ENCODE assay signal across 7 mouse cellular contexts in the genomic region with DNA sequence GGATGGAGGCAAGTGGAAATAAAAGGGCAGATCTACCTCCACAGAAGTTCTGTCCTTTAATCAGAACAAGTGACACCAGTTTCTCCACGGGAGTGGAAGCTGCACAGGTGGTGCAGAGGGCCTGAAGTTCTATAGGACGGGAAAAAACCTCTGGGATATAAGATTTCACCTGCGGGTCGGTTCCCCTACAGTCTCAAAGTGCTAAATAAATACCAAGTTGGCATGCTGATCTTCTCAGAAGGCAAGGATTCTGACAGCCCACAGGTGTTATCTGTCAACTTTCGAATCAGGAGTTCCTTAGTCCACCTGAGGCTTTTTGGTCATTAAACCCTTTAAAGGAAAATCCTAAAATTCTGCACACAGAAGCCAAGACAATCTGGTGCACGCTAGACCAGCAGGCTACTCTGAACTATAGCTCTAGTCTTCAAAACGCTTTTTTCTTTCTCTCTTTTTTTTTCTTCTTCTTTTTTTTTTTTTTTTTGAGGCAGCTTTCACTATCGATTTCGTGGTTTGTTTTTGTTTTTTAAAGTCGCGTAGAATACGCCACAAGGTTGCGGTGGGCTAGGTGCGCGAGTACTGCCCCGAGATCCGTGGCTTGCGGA. TPM values are rescaled to one million over a fixed set of nuclear protein-coding genes. Genes with fewer than 3 reads are reported as not detected.
DNase-seq lines count a peak whose midpoint lies in the region; ATAC-seq and TF ChIP-seq lines count a peak whose summit lies in the region.

No protein-coding gene starts in this region.

- no peak for TF ChIP-seq EP300 in heart, postnatal 0 days (IDR thresholded peaks at IDR 0.05; ENCODE audit: low read depth)

- no peak for ATAC-seq in heart, postnatal 0 days (ENCODE audit: insufficient read depth, low read depth)
- ATAC-seq in liver, embryonic 12.5 days = no peak
- ATAC-seq in stomach, embryonic 15.5 days (ENCODE audit: insufficient read depth, low FRiP score, low read depth) = no peak

- 1% methylated on average over 18 of the region's 18 CpGs for WGBS in embryonic facial prominence, embryonic 10.5 days
- WGBS in heart, postnatal 0 days = 1% methylated on average over 18 of the region's 18 CpGs
- WGBS in liver, embryonic 12.5 days (ENCODE audit: insufficient replicate concordance) = 2% methylated on average over 18 of the region's 18 CpGs
- WGBS in stomach, embryonic 15.5 days = under 1% methylated on average over 18 of the region's 18 CpGs

- no peaks in the 10 kb centered on the region for H3K9me3 ChIP-seq in embryonic facial prominence, embryonic 10.5 days
- H3K9me3 ChIP-seq in heart, postnatal 0 days (replicated peaks; ENCODE audit: control insufficient read depth, low read length) = no peaks in the 10 kb centered on the region
- no peaks in the 10 kb centered on the region for H3K9me3 ChIP-seq in liver, embryonic 12.5 days (replicated peaks)
- H3K9me3 ChIP-seq in stomach, embryonic 15.5 days = no peaks in the 10 kb centered on the region

- DNase-seq in right cerebral cortex, adult 2 months (ENCODE audit: low spot score in 2 of 2) = peak; percentile 9 to 23
- DNase-seq in right cerebral cortex, adult 18-20 months = no peak
- DNase-seq in embryonic facial prominence, embryonic 10.5 days (ENCODE audit: low spot score) = peak; percentile 13
- DNase-seq in heart, postnatal 0 days (ENCODE audit: low spot score) = peak; percentile 17
- DNase-seq in MN1 (ENCODE audit: low spot score) = no peak

- H3K4me1 ChIP-seq in embryonic facial prominence, embryonic 10.5 days = peaks cover 23% of the 10 kb centered on the region
- peaks cover 29% of the 10 kb centered on the region for H3K4me1 ChIP-seq in heart, postnatal 0 days (ENCODE audit: control insufficient read depth, insufficient read depth)
- H3K4me1 ChIP-seq in liver, embryonic 12.5 days = peaks cover 50% of the 10 kb centered on the region
- H3K4me1 ChIP-seq in stomach, embryonic 15.5 days = peaks cover 9% of the 10 kb centered on the region

- no peaks in the 10 kb centered on the region for H3K36me3 ChIP-seq in embryonic facial prominence, embryonic 10.5 days (replicated peaks)
- no peaks in the 10 kb centered on the region for H3K36me3 ChIP-seq in heart, postnatal 0 days (replicated peaks; ENCODE audit: control insufficient read depth, insufficient read depth, low read length)
- no peaks in the 10 kb centered on the region for H3K36me3 ChIP-seq in liver, embryonic 12.5 days
- no peaks in the 10 kb centered on the region for H3K36me3 ChIP-seq in stomach, embryonic 15.5 days

- H3K27me3 ChIP-seq in embryonic facial prominence, embryonic 10.5 days (replicated peaks; ENCODE audit: low read depth, poor library complexity, severe bottlenecking) = no peaks in the 10 kb centered on the region
- no peaks in the 10 kb centered on the region for H3K27me3 ChIP-seq in heart, postnatal 0 days (ENCODE audit: control insufficient read depth, insufficient read depth, low read length)
- no peaks in the 10 kb centered on the region for H3K27me3 ChIP-seq in liver, embryonic 12.5 days (replicated peaks)
- H3K27me3 ChIP-seq in stomach, embryonic 15.5 days (replicated peaks) = no peaks in the 10 kb centered on the region

- no peak for TF ChIP-seq CTCF in heart, postnatal 0 days (IDR thresholded peaks at IDR 0.05; ENCODE audit: low read depth)

- H3K9ac ChIP-seq in heart, postnatal 0 days (replicated peaks; ENCODE audit: low read depth, low read length) = peak overlapping the region; percentile 63
- H3K9ac ChIP-seq in liver, embryonic 12.5 days = peak overlapping the region; percentile 68
- peak overlapping the region; percentile 41; the same call in 1 of the 2 replicates for H3K9ac ChIP-seq in stomach, embryonic 15.5 days

- H3K27ac ChIP-seq in embryonic facial prominence, embryonic 10.5 days (replicated peaks) = peak overlapping the region; percentile 89
- H3K27ac ChIP-seq in heart, postnatal 0 days (ENCODE audit: low read depth) = peak overlapping the region; percentile 92
- H3K27ac ChIP-seq in liver, embryonic 12.5 days = peak overlapping the region; percentile 91
- peak overlapping the region; percentile 99 for H3K27ac ChIP-seq in stomach, embryonic 15.5 days

- H3K4me2 ChIP-seq in heart, postnatal 0 days (ENCODE audit: low read depth, low read length) = peak overlapping the region; percentile 72
- H3K4me2 ChIP-seq in liver, embryonic 12.5 days = peak overlapping the region; percentile 85
- peak overlapping the region; percentile 59 for H3K4me2 ChIP-seq in stomach, embryonic 15.5 days

- H3K4me3 ChIP-seq in embryonic facial prominence, embryonic 10.5 days = peak overlapping the region; percentile 74
- peak overlapping the region; percentile 75 for H3K4me3 ChIP-seq in heart, postnatal 0 days (ENCODE audit: low read depth, low read length)
- peak overlapping the region; percentile 95 for H3K4me3 ChIP-seq in liver, embryonic 12.5 days
- peak overlapping the region; percentile 84 for H3K4me3 ChIP-seq in stomach, embryonic 15.5 days (replicated peaks)

RNA-seq across cellular contexts. Expression of a gene that starts 0.6 kb away (rescaled TPM):
- polyA plus RNA-seq in embryonic facial prominence, embryonic 10.5 days (2016; fragmentation: Nextera tagmentation; extraction: Ambion mirVana) = 38.7 and 39.6 TPM in 2 replicates
- 18.1 and 22.3 TPM in 2 replicates for total RNA-seq in heart, postnatal 0 days (2014; rRNA removed; ENCODE audit: low replicate concordance)
- 17.0 and 17.5 TPM in 2 replicates for polyA plus RNA-seq in heart, postnatal 0 days (2015; fragmentation: Nextera tagmentation; extraction: Ambion mirVana)
- 27.1 and 27.9 TPM in 2 replicates for polyA plus RNA-seq in liver, embryonic 12.5 days (2016; fragmentation: Nextera tagmentation; extraction: Ambion mirVana)
- 32.0 and 34.6 TPM in 2 replicates for polyA plus RNA-seq in stomach, embryonic 15.5 days (2015; fragmentation: Nextera tagmentation; extraction: Ambion mirVana)

Comparison
In these comparisons a context has a peak if more than half of its experiments do, and no peak if none do; other contexts are left out.
1. DNase-seq: peak in right cerebral cortex, adult 2 months (2 of 2), embryonic facial prominence, embryonic 10.5 days (single experiment) and heart, postnatal 0 days (single experiment); none in right cerebral cortex, adult 18-20 months (single experiment) and MN1 (single experiment).
2. Peak in every context shown above with its lines, with median percentiles within 50 percentile points of each other: H3K27ac ChIP-seq, H3K4me3 ChIP-seq, H3K4me2 ChIP-seq and H3K9ac ChIP-seq.